Mouse (Mus musculus): ENCODE data around the gene Inpp5d.

DNA sequence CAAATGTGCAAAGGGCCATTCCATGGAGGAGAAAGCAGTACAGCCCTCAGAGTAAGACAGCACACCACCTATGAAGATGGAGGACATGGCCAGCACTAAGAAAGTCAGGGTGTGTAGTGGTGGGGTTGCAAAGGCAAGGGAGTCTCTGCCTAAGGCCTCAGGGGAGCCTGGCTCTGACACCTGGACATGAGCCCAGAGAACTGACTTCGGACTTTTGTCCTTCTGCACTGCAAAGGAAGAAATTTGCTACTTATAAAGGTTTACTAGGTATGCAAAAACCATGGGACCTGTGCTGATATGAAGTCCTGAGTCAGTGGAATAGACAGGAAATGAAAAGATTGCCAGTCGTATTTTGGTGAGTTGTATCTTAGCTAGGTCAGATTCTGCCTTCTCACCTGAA lies 18.3 kb upstream of the Inpp5d start:
- TF ChIP-seq CTCF (IDR thresholded peaks at IDR 0.05; ENCODE audit: borderline replicate concordance, control insufficient read depth, extremely low read depth, insufficient read depth, low read length, poor library complexity) (no peak), POLR2A (IDR thresholded peaks at IDR 0.05; ENCODE audit: control insufficient read depth, extremely low read depth, insufficient read depth, low read length, poor library complexity) (no peak)
